Mouse (Mus musculus): ENCODE results near the gene Zfp14.
A peak's percentile ranks its signal among the peaks of the same experiment; 100 is the strongest.

Zfp14 gene

DNA sequence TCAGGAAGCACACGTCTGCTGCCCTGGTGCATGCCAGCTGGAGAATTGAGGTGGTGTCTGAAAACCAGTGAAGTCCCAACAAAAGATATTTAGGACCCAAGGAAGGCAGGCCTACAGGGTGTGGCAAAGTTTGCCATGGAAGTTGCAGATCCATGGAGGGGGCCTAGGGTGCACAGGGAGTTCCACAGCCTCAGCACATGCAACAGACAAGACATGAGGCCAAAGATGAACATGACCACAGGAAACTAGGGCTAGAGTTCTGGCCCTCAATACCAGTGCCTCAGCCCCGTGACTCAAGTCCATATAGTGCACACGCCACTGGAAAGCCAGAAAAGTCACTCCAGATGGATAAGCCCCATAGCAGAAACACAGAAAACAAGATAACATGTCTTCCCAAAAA is 22.6 kb downstream of the Zfp14 start:
- no peak for DNase-seq (ENCODE audit: low spot score in 2 of 2)

DNA sequence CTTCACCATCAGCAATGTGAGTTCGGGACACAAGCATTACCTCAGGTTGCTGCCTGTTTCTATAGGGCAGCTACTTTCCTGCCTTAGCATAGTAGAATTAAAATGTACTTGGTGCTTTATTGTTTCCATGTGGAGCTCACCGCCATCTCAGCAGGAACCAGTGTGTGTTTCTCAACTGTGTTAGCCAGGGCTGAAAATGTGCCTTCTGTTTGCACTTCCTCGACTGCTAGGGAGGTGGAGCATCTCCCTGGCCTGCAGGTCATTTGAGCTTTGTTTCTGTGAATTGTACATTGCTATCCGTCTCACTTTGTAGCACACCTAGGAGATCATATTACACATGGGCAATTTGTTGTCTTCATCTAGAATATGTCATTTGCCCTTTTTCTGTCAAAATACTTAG is 23.8 kb downstream of the Zfp14 start:
- no peak for DNase-seq (ENCODE audit: low spot score in 2 of 2)

GRCm38 (mm10) chr7:30025358-30025757 is 25.8 kb downstream of the Zfp14 start:
- DNase-seq (ENCODE audit: low spot score in 2 of 2) = no peak

DNA sequence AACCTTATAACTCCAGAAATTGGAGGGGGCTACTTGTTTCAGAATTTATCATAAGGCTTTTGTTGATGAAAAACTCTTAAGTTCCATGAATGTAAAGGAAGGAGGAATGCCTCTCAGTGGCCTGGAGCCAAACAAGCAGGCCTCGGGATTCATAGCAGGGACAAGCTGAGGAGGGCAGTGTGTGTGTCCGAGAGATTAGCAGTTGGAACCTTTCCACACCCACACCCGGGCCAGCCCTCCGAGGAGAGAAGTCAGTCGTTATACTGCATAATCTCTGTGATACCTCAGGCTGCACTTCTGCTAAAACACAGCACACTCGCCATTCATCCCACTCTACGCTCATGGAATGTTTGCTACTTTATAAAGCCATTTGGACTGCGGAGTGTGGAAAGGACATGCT is 27.4 kb downstream of the Zfp14 start:
- DNase-seq (ENCODE audit: low spot score in 2 of 2) = no peak

- no peak for DNase-seq (ENCODE audit: low spot score in 2 of 2)
Observed at GRCm38 (mm10) chr7:30023324-30023723, 27.9 kb downstream of the Zfp14 start.

- DNase-seq (ENCODE audit: low spot score in 2 of 2) = no peak
Observed at GRCm38 (mm10) chr7:30019543-30019942, 31.6 kb downstream of the Zfp14 start.

- DNase-seq (ENCODE audit: low spot score in 2 of 2) = no peak
Observed at GRCm38 (mm10) chr7:30017226-30017625, 34.0 kb downstream of the Zfp14 start.

- DNase-seq (ENCODE audit: low spot score in 2 of 2) = peak; percentile 75 to 79
Observed at GRCm38 (mm10) chr7:30012956-30013363, 38.2 kb downstream of the Zfp14 start.

DNA sequence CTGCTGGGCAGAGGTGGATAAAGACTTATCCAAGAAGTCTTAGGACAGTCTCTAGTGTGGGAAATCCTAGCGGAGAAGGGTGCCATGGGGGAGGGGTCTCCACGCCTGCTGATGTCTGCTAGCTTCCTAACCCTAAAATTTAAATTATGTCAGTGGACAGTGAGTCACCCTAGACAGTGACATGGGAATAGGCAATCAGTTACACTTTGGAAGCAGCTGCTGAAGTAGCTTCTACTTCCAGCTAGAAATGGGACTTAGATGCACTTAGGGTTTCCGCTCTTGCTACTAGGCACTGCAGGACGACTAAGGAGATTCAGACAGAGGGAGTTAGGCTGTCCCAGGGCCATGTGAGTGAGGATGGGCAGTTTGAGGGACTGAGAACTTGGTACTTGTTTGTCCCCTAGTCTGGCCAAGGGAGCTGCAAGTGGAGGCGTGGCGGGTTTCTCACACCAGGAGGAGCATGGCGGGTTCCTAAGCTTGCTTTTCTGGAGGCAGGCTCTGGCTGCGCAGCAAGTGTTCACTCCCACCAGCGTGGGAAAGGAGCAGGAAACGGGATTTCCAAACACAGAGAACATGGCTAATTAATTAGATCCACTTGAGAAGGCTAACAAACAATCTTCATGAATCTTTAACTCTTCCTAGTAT is 40.5 kb downstream of the Zfp14 start:
- peak in 1 of 2 experiments; percentile 33 for DNase-seq (ENCODE audit: low spot score in 2 of 2)

GRCm38 (mm10) chr7:30009321-30010085 is 41.7 kb downstream of the Zfp14 start:
- peak; percentile 67 to 75 for DNase-seq (ENCODE audit: low spot score in 2 of 2)

DNA sequence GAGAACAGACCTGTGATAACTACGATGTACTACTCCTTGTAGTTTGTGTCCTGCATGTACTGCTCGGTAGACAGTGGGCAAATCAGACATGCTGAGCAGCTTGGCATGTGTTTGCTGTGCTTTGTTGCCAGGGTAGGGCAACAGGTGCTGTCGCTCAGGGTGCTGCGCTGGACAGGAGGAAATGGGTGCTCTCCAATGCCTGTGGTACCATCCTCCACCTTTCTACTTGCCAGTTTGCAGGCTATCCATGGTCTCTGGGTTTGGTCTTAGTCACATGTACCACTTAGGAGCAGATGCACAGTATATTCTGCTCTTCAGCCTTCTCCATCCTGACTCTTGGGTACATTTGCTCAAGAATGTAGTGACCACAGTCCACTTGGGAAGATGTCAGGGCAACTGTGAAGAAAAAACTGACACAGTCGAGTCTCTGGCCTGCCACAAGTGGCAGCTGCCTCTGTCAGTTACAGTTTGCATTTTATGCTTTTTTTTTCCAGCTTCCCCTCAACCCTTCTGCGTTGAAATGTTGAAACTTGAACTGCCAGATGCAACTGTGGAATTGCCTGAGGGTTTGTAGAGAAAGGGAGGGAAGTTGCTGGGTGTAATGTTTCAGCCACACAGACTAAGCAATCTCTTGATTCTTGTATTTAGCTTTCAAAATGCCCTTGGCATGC is 43.0 kb downstream of the Zfp14 start:
- DNase-seq (ENCODE audit: low spot score in 2 of 2) = no peak

DNA sequence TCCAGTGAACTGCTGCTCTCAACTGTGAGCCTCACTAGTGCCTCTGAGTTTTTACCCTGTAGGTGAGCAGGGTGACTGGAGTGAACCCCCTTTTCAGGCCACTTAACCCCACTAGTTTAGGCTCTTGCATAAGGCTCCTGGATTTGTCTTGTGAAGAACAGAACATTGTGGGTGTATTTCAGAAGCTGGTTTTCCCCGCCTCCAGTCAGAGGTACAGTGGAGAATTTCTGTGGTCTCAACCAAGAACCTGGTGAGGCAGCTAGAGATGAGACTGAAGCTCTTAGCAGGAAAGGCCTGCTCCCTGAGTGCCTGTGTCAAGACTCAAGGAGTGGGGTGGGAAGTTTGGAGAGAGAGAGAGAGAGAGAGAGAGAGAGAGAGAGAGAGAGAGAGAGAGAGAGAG is 43.6 kb downstream of the Zfp14 start:
- DNase-seq (ENCODE audit: low spot score in 2 of 2) = peak in 1 of 2 experiments; percentile 38

DNA sequence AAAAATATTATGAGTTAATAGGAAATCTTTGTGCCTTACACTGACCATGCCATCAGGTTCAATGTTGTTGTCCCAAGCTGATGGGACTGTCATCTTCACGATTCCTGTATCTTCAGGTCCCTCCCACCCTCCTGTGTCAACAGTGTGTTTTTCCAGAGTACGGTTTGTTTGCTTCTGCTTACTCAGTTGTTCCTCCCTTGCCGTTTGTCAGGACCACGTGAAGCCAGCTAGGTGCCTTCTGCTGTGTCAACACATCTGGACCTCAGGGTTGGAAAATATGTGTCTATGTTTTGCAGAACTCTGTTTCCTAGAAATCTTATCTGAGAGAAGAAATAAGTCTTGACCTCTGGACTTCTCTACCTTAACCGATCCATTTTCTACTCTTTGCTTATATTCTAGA is 50.6 kb downstream of the Zfp14 start:
- no peak for DNase-seq (ENCODE audit: low spot score in 2 of 2)

- DNase-seq (ENCODE audit: low spot score in 2 of 2) = no peak
Observed at GRCm38 (mm10) chr7:29995134-29995533, 56.0 kb downstream of the Zfp14 start.

DNA sequence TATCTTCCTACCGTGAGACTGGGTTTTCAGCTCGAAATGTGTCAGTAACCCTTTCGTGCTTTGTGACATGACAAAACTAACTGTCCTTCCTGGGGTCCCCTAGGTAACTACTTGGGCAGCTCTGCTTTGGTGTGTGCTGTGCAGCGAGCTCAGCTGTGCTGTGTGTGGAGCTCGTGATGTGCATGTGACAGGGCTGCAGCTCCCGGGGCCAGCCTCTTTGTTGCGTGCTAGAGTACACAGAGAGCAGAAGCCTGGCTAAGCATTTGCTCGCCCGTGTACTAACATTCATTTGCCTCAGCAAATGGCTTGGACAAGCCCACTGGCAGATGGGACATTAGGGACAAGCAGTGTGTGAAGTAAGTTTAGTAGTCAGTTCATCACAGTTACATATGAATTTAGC is 57.8 kb downstream of the Zfp14 start:
- no peak for DNase-seq (ENCODE audit: low spot score in 2 of 2)

GRCm38 (mm10) chr7:29992698-29993097 is 58.5 kb downstream of the Zfp14 start:
- DNase-seq (ENCODE audit: low spot score in 2 of 2) = no peak

DNA sequence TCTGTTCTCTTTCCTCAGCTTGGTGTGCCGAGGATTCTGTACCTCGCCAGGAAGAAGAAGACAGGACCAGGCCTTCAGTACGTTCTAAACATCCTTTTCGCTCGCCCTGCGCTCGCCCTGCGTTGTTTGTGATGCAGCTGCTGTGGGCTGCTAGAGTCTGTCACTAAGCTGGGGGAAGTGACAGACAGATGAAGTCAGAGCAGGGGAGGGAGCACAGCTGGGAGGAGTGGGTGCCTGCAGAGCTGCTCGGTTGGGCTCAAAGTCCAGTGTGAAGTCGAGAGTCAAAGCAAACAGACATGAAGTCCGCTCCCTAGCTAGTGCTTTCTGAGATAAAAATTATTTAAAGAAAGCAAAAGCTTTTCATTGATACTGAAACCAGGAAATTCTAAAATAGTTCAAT is 62.1 kb downstream of the Zfp14 start:
- no peak for DNase-seq (ENCODE audit: low spot score in 2 of 2)

- no peak for DNase-seq (ENCODE audit: low spot score in 2 of 2)
Observed at GRCm38 (mm10) chr7:29987551-29987950, 63.6 kb downstream of the Zfp14 start.

All from right cerebral cortex, adult 2 months (tissue).